Mouse (Mus musculus): ENCODE data around the gene C1qc. TPM values are rescaled to one million over a fixed set of nuclear protein-coding genes. Genes with fewer than 3 reads are reported as not detected.

The C1qc gene
- 3.2 TPM for polyA plus RNA-seq (2014; fragmentation: Illumina TruSeq; extraction: RNeasy Lipid Tissue Mini Kit (QIAGEN cat#74804); ENCODE audit: low read depth, low replicate concordance)

DNA sequence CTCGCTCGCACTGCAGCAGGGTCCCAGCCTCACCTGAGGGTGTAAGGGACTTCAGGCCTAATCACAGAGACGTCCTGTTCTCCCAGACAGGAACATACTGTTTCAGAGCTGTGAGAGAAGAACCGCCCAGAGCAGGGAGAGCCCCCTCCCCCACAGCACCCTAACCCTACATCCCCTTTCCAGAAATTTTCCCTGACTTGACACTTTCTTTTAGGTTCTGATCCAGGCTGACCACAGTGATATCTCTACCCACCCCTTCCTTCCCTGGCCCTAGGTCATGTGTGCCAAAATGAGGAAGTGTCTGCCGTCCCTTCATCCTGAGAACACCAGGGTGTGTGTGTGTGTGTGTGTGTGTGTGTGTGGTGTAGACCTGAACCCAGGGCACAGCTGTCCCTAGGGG, at the start of gene C1qc:
Gene C1qc, minus strand, starts transcription at position 255 of the 400 bp plus-strand sequence.

DNA sequence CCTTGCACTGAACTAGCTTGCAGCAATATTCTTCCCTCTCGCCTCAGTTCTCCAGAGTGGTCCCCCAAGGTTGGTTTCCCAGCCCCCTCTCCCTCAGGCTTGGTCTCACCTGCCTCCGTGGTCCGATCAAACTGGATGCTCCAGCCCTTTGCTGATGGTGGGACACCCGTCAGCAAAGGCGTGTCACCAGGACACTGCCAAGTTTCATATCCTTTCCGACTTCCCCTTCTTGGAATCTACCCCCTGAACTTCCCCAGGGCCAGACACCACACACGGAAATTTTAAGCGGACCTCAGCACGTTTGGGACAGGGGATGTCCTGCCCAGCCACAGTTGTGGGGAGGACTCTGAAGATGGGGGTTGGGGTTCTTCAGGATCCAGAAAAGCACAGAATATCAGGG, 5.8 kb upstream of the C1qc start, which contains the start of gene C1qa:
Gene C1qa, minus strand, starts transcription at position 167 of the 400 bp plus-strand sequence.

DNA sequence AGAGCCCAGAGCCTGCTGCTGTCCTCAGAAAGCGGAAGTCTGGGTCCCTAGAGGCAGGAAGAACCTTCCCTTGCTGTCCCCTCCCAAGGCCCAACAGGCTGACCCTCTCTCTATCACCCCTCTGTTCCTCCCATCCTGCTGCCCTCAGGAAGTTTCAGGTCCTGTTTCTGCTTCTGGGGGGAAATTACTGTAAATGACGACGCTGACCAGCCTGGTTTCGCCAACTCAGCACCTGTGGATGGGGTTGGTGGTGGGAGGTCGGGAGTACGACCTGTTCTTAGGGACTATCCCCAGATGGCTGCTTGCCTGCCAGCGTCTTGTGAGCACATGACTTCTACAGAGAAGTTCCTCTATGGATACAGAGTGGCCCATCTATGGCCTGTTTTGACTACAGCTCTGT, 6.8 kb downstream of the C1qc start, which contains the start of gene C1qb:
Gene C1qb, minus strand, starts transcription at position 87 of the 400 bp plus-strand sequence.

Other genes starting within 250 kb of the C1qc start
- gene Ephb2, start 57.1 kb downstream of the C1qc start, polyA plus RNA-seq (2014; fragmentation: Illumina TruSeq; extraction: RNeasy Lipid Tissue Mini Kit (QIAGEN cat#74804); ENCODE audit: low read depth, low replicate concordance), result 3.4 TPM
- 1.7 TPM for gene C1qb, start 6.9 kb downstream of the C1qc start, polyA plus RNA-seq (2014; fragmentation: Illumina TruSeq; extraction: RNeasy Lipid Tissue Mini Kit (QIAGEN cat#74804); ENCODE audit: low read depth, low replicate concordance)
- 4.8 TPM for gene C1qa, start 5.7 kb upstream of the C1qc start, polyA plus RNA-seq (2014; fragmentation: Illumina TruSeq; extraction: RNeasy Lipid Tissue Mini Kit (QIAGEN cat#74804); ENCODE audit: low read depth, low replicate concordance)
- gene Epha8, start 63.8 kb upstream of the C1qc start, polyA plus RNA-seq (2014; fragmentation: Illumina TruSeq; extraction: RNeasy Lipid Tissue Mini Kit (QIAGEN cat#74804); ENCODE audit: low read depth, low replicate concordance), result not detected
- 1.0 TPM for gene Zbtb40, start 155.7 kb upstream of the C1qc start, polyA plus RNA-seq (2014; fragmentation: Illumina TruSeq; extraction: RNeasy Lipid Tissue Mini Kit (QIAGEN cat#74804); ENCODE audit: low read depth, low replicate concordance)